Mouse (Mus musculus) midbrain, embryonic 14.5 days (tissue): ENCODE results near the gene Limk2. TPM values are rescaled to one million over a fixed set of nuclear protein-coding genes. Genes with fewer than 3 reads are reported as not detected.

Source experiments
- ATAC-seq: fragments of 200-750 bp; cut with Nextera tagmentation; 2 replicates; pipeline ENCODE4 v1.8.0; 2017; ENCODE audit warnings: moderate number of reproducible peaks, moderate library complexity; ENCODE audit not compliant: low FRiP score, low TSS enrichment
- DNase-seq: peaks from one replicate; pipeline ENCODE4 v3.0.0-alpha.2; 2015
- H3K27ac ChIP-seq: fragments of 300-500 bp; sonication (generic); replicated peaks from 2 replicates; pipeline ENCODE4 v1.5.1; 2014; ENCODE audit warnings: mild to moderate bottlenecking, low read depth, low read length, moderate library complexity
- H3K27me3 ChIP-seq: fragments of 300-500 bp; sonication (generic); 2 replicates; pipeline ENCODE4 v1.6.1; 2014; ENCODE audit warnings: low read length, control low read depth, mixed read lengths; ENCODE audit not compliant: control insufficient read depth, insufficient read depth
- H3K36me3 ChIP-seq: fragments of 300-500 bp; sonication (generic); 2 replicates; pipeline ENCODE4 v1.6.1; 2014; ENCODE audit warnings: low read length, control low read depth; ENCODE audit not compliant: control insufficient read depth, insufficient read depth
- H3K4me1 ChIP-seq: fragments of 300-500 bp; sonication (generic); 2 replicates; pipeline ENCODE4 v1.6.1; 2014; ENCODE audit warnings: mild to moderate bottlenecking, antibody characterized with exemption, low read length, control low read depth; ENCODE audit not compliant: control insufficient read depth, insufficient read depth
- H3K4me2 ChIP-seq: fragments of 300-500 bp; sonication (generic); 2 replicates; pipeline ENCODE4 v1.6.1; 2014; ENCODE audit warnings: mild to moderate bottlenecking, low read length, moderate library complexity
- H3K4me3 ChIP-seq: fragments of 300-500 bp; sonication (generic); replicated peaks from 2 replicates; pipeline ENCODE4 v1.5.1; 2014; ENCODE audit warnings: low read depth, low read length
- H3K9ac ChIP-seq: fragments of 300-500 bp; sonication (generic); replicated peaks from 2 replicates; pipeline ENCODE4 v1.6.1; 2014; ENCODE audit warnings: mild to moderate bottlenecking, low read length, moderate library complexity
- H3K9me3 ChIP-seq: fragments of 300-500 bp; sonication (generic); 2 replicates; pipeline ENCODE4 v1.6.1; 2016; ENCODE audit warnings: low read length, control low read depth, mixed read lengths; ENCODE audit not compliant: control insufficient read depth
- WGBS: fragments of 180-500 bp; shearing (Covaris S2); extraction: QIAGEN DNeasy Blood & Tissue Kit; methylation state at CpG from one replicate; pipeline ENCODE4 v1.1.7; 2014; 5-methylcytosine and 5-hydroxymethylcytosine counted together
- polyA plus RNA-seq: library from polyadenylated mRNA; unstranded; fragments of >200 nt; fragmentation: Nextera tagmentation; extraction: Ambion mirVana; gene quantifications from 2 replicates; pipeline ENCODE4 v1.2.1, GENCODE M21; 2014

Limk2 gene
- polyA plus RNA-seq = 155 and 172 TPM in 2 replicates

- peaks cover 12% of the 10 kb centered on the region for H3K4me1 ChIP-seq
- peak within 1 kb of the TSS; percentile 60 for H3K27ac ChIP-seq
- H3K36me3 ChIP-seq = 0 out of 2 replicates have a peak, but pooled peaks cover 2% of the 10 kb centered on the region
- H3K9ac ChIP-seq = peak within 1 kb of the TSS; percentile 69
- H3K4me3 ChIP-seq = peak within 1 kb of the TSS; percentile 63
- DNase-seq (peak; percentile 89), ATAC-seq (peak; percentile 88)
- H3K27me3 ChIP-seq = no peaks in the 10 kb centered on the region
- WGBS = 3% methylated on average over 45 of the region's 45 CpGs
- H3K4me2 ChIP-seq = peak within 1 kb of the TSS; percentile 76
- no peaks in the 10 kb centered on the region for H3K9me3 ChIP-seq
Observed at GRCm38 (mm10) chr11:3408997-3409732, at the start of gene Limk2. Limk2 (minus strand) TSS chr11:3409189.

DNA sequence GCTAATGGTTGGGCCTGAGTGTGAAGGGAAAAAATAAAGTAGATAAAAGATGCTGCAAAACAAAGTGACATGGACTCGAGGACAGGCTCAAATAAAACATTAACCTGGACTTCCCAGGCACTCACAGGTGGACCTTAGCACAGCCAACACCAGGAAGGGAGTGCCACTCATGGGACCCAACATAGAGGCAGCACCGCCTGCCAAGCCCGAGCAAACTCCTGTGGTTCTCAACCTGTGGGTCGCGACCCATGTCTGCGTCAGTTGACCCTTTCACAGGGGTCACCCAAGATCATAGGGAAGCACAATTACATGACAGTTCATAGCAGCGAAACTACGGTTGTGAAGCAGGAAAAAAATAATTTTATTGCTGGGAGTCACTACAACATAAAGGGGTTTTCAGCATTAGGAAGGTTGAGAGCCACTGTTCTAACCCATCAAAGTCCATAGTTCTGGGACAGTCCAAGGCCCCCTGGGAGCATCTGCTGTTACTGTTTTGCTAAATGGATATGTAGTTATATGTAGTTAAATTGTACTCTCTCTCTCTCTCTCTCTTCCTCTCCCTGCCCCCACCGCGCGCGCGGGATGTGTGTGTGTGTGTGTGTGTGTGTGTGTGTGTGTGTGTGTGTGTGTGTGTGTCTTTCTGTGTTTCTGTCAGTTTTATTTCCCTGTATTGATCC lies 49.6 kb upstream of the Limk2 start:
- Histone ChIP-seq H3K4me2 (no peak overlapping the region), H3K4me1 (peaks cover under 1% of the 10 kb centered on the region; the same call in 1 of the 2 replicates), H3K27me3 (no peaks in the 10 kb centered on the region), H3K9me3 (no peaks in the 10 kb centered on the region), H3K27ac (no peak overlapping the region), H3K9ac (no peak overlapping the region), H3K36me3 (peaks cover 7% of the 10 kb centered on the region; the same call in 1 of the 2 replicates), H3K4me3 (no peak overlapping the region)
- WGBS = 89% methylated on average over 13 of the region's 13 CpGs
- ATAC-seq (no peak), DNase-seq (no peak)

DNA sequence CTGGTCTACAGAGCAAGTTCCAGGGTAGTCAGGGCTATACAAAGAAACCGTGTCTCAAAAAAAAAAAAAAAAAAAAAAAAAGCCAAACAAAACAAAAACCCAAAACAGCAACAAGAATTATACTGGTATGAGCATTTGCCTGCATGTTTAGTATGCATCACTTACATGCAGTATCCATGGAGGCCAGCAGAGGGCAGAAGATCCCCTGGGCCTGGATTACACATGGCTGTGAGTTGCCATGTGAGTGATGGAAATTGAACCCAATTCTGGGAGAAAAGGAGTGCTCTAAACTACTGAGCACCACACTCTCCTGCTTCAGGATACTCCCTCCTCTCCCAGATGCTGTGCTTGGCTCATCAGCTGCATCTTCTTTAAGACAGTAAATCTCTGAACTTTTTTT lies 47.4 kb upstream of the Limk2 start:
- Histone ChIP-seq H3K9ac (no peak overlapping the region), H3K4me1 (peaks cover 9% of the 10 kb centered on the region), H3K27ac (no peak overlapping the region), H3K4me3 (no peak overlapping the region), H3K4me2 (no peak overlapping the region), H3K36me3 (peaks cover 7% of the 10 kb centered on the region; the same call in 1 of the 2 replicates), H3K9me3 (no peaks in the 10 kb centered on the region), H3K27me3 (no peaks in the 10 kb centered on the region)
- WGBS = 42% methylated on average over 1 of the region's 1 CpGs
- DNase-seq = peak; percentile 79
- ATAC-seq = no peak

DNA sequence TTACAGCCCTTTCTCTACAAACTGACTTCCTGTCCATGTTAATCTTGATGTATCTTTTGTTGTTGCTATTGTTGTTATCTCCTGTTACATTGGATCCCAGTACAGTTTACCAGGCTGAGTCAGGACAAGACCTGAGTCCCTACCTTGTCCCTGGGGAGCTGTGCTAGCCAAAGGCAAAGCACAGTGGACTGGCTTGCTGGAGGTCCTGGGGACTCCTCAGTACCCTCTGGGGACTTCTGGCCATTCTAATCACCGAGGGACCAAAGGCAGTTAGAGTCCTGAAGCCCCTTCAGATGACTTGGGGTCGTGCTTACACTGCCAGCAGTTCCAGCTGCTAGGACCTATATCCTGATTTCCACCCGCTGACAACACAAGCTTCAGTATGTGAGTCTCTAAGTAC lies 45.5 kb upstream of the Limk2 start:
- Histone ChIP-seq H3K36me3 (peaks cover 7% of the 10 kb centered on the region; the same call in 1 of the 2 replicates), H3K4me3 (no peak overlapping the region), H3K4me2 (no peak overlapping the region), H3K9me3 (no peaks in the 10 kb centered on the region), H3K27ac (no peak overlapping the region), H3K4me1 (peaks cover 21% of the 10 kb centered on the region), H3K27me3 (no peaks in the 10 kb centered on the region), H3K9ac (no peak overlapping the region)
- 98% methylated on average over 3 of the region's 3 CpGs for WGBS
- DNase-seq (no peak), ATAC-seq (no peak)

DNA sequence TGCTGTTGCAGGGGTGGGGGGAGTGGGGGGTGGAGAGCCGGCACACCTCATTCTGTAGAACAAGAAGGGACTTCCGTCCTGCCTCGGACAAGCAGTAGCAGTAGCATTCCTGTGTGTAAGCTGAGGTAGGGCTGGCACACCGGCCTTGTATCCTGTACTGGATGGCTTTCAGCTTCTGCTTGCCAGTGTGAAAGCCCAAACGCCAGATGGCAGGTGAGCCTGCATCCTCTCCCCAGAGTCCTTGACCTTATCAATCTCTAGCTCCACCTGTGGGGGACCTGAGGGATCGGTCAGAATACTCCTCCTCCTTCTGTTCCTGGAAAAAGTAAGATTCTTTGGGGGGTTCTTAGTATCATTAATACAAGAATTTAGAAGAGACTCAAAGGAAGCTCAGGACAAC lies 44.5 kb upstream of the Limk2 start:
- 87% methylated on average over 6 of the region's 6 CpGs for WGBS
- Histone ChIP-seq H3K4me1 (peaks cover 21% of the 10 kb centered on the region), H3K27ac (no peak overlapping the region), H3K4me3 (peak overlapping the region; percentile 75), H3K36me3 (peaks cover 7% of the 10 kb centered on the region; the same call in 1 of the 2 replicates), H3K9me3 (no peaks in the 10 kb centered on the region), H3K4me2 (peak overlapping the region; percentile 77), H3K27me3 (no peaks in the 10 kb centered on the region), H3K9ac (no peak overlapping the region)
- ATAC-seq = no peak
- DNase-seq = no peak

GRCm38 (mm10) chr11:3452769-3453168 lies 43.8 kb upstream of the Limk2 start:
- Histone ChIP-seq H3K4me3 (peak overlapping the region; percentile 75), H3K36me3 (peaks cover 7% of the 10 kb centered on the region; the same call in 1 of the 2 replicates), H3K27me3 (no peaks in the 10 kb centered on the region), H3K27ac (peak overlapping the region; percentile 90), H3K4me2 (peak overlapping the region; percentile 77), H3K9ac (peak overlapping the region; percentile 87), H3K4me1 (peaks cover 21% of the 10 kb centered on the region), H3K9me3 (no peaks in the 10 kb centered on the region)
- peak; percentile 59 for DNase-seq
- ATAC-seq = peak; percentile 26
- under 1% methylated on average over 9 of the region's 9 CpGs for WGBS

- Histone ChIP-seq H3K9me3 (no peaks in the 10 kb centered on the region), H3K36me3 (peaks cover 7% of the 10 kb centered on the region; the same call in 1 of the 2 replicates), H3K27me3 (no peaks in the 10 kb centered on the region), H3K4me2 (peak within 1 kb of the TSS; percentile 77), H3K4me1 (peaks cover 21% of the 10 kb centered on the region), H3K27ac (peak within 1 kb of the TSS; percentile 90), H3K4me3 (peak within 1 kb of the TSS; percentile 75), H3K9ac (peak within 1 kb of the TSS; percentile 87)
- DNase-seq = peak; percentile 97
- WGBS = under 1% methylated on average over 45 of the region's 45 CpGs
- peak; percentile 96 for ATAC-seq
Observed at GRCm38 (mm10) chr11:3452167-3452639, 43.2 kb upstream of the Limk2 start, which contains the start of gene Rnf185. Rnf185 (minus strand) TSS chr11:3452363.

DNA sequence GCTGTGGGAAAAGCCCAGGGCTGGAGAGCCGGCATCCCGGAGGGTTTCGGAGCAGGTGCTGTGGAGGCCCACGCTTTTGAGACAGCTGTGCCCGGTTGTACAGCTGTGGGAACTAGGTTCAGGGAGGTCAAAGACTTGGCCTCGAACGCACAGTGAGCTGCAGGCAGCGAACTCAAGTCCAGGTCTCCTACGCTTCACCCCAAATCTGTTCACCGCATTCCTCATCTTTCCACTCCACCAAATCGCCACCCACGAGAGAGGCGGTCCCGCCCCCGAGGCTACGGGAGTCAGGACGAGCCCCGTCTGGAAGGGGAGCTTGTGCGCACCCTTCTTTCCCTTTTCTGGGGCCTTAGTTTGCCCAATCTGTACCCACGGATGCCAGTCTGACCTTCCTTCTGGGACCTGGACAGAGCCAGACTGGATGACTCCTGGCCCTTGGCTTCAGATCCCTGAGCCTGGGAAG lies 42.7 kb upstream of the Limk2 start:
- Histone ChIP-seq H3K9ac (peak overlapping the region; percentile 87), H3K4me1 (peaks cover 21% of the 10 kb centered on the region), H3K36me3 (peaks cover 7% of the 10 kb centered on the region; the same call in 1 of the 2 replicates), H3K4me2 (peak overlapping the region; percentile 77), H3K27ac (peak overlapping the region; percentile 90), H3K9me3 (no peaks in the 10 kb centered on the region), H3K27me3 (no peaks in the 10 kb centered on the region), H3K4me3 (peak overlapping the region; percentile 75)
- under 1% methylated on average over 20 of the region's 20 CpGs for WGBS
- DNase-seq (no peak), ATAC-seq (no peak; the same call in none of the 2 replicates)
